Mouse (Mus musculus) E14TG2a.4 (cell line): ENCODE measurements at regions not wholly inside any gene's neighbourhood (a gene's known extent, or its start where the extent isn't known, plus 50 kb on each side); places are given as distances from the start of the nearest gene placed in this dataset.

ENCODE experiments used
- H3K27me3 ChIP-seq: 2 replicates; pipeline ENCODE4 v1.6.1; 2014; ENCODE audit warnings: low read length, control low read depth; ENCODE audit not compliant: insufficient read depth
- H3K36me3 ChIP-seq: 2 replicates; pipeline ENCODE4 v1.6.1; 2014; ENCODE audit warnings: low read length, control low read depth; ENCODE audit not compliant: insufficient read depth
- H3K4me1 ChIP-seq: replicated peaks from 2 replicates; pipeline ENCODE4 v1.6.1; 2014; ENCODE audit warnings: low read depth, low read length, control low read depth
- H3K4me3 ChIP-seq: replicated peaks from 2 replicates; pipeline ENCODE4 v1.5.1; 2014; ENCODE audit warnings: mild to moderate bottlenecking, low read length
- H3K9me3 ChIP-seq: 2 replicates; pipeline ENCODE4 v1.6.1; 2014; ENCODE audit warnings: low read length, control low read depth
- CTCF ChIP-seq: conservative IDR thresholded peaks from 2 replicates; pipeline ENCODE4 v1.5.1; 2014; ENCODE audit warnings: low read length
- NANOG ChIP-seq: IDR thresholded peaks from 2 replicates; pipeline ENCODE4 v1.6.1; 2014; ENCODE audit warnings: borderline replicate concordance, low read length, mixed read lengths
- POU5F1 ChIP-seq: IDR thresholded peaks from 2 replicates; pipeline ENCODE4 v1.6.1; 2014; ENCODE audit warnings: low read length, borderline replicate concordance

DNA sequence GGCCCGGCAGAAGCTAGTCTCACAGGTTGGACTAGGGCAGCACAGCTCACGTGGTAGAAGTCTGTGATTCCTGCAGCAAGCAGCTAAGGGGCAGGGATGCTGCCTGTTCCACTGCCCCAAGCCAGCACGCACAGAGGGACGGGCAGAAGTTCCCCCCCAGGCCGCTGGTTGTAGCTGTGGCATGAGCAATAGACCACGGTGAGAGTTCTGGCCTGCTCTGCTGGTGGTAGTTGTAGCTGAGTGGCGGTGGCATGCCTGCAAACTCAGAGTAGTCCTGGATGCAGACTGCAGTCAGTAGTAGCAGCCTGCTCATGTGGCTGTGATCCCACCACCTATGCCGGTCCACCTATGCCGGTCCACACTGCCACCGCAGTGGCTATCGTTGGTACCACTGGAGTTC is 71.5 kb upstream of the Rpl39l start:
- no peaks in the 10 kb centered on the region for H3K4me1 ChIP-seq
- 0 out of 2 replicates have a peak, but pooled peaks cover 2% of the 10 kb centered on the region for H3K27me3 ChIP-seq
- no peaks in the 10 kb centered on the region for H3K36me3 ChIP-seq
- no peak overlapping the region for H3K4me3 ChIP-seq
- TF ChIP-seq NANOG: no peak
- TF ChIP-seq POU5F1: no peak
- TF ChIP-seq CTCF: no peak
- H3K9me3 ChIP-seq: peaks cover 41% of the 10 kb centered on the region

DNA sequence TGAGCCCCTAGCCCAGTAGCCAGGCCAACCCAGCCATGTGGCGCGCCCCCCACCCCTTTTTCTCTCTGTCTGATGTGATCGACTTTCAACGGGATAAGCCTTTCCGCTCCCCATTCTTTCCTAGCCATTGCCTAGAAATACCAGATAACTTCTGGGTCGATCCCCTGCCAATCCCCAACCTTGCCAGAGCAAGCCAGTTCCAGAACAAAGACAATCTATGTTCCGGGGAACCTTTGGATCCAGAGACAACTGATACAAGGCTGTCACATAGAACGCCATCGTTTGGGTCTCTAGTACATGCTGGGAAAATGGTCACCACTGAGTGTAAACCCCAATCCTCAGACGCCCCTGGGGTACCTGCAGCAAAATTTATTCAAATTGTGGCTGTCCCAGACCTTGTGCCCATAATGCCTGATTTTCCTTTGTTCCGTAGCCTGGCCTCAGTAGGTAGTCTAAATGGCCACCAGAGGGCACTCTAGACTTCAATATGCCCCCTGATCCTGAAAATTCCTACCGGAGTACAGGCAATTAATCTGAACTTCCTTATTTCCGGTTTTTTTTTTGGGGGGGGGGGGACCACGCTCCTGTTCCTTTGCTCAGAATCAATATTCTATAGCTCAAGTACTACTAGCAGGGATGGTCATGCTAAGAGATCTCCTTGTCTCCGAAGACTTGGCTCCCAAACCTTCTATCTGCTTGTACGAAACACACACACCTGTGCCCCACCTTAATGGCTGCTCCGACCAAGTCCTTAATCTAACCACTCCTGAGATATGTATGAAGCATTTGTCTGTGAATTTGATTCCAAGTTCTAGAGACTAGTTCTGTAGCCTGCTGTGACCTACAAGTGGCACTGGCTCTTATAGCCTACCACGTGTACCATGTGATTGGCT is 81.3 kb upstream of the Rpl39l start:
- peaks cover 5% of the 10 kb centered on the region; the same call in 1 of the 2 replicates for H3K4me1 ChIP-seq
- no peaks in the 10 kb centered on the region for H3K9me3 ChIP-seq
- no peaks in the 10 kb centered on the region for H3K36me3 ChIP-seq
- no peaks in the 10 kb centered on the region for H3K27me3 ChIP-seq
- no peak overlapping the region for H3K4me3 ChIP-seq
- TF ChIP-seq POU5F1: no peak
- TF ChIP-seq NANOG: no peak
- TF ChIP-seq CTCF: peak; percentile 65

DNA sequence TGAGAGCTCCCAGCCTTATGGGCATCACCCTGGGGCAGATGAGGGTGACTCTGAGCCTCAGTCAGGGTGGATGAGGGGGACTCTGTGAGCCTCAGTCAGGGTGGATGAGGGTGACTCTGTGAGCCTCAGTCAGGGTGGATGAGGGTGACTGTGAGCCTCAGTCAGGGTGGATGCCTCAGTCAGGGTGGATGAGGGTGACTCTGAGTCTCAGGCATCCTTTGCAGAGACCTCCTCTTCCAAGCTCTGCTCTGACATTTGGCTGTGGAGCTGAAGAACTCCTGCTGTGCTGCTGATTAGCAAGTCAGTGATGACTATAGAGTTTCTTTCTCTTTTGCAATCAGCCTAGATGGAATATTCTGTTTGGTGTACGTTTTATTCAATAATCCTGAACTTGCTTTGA is 83.7 kb upstream of the Rpl39l start:
- Histone ChIP-seq H3K36me3 (no peaks in the 10 kb centered on the region), H3K4me1 (peaks cover 20% of the 10 kb centered on the region), H3K27me3 (peaks cover 8% of the 10 kb centered on the region; the same call in 1 of the 2 replicates), H3K9me3 (no peaks in the 10 kb centered on the region), H3K4me3 (no peak overlapping the region)
- TF ChIP-seq NANOG (no peak), POU5F1 (no peak), CTCF (no peak)

DNA sequence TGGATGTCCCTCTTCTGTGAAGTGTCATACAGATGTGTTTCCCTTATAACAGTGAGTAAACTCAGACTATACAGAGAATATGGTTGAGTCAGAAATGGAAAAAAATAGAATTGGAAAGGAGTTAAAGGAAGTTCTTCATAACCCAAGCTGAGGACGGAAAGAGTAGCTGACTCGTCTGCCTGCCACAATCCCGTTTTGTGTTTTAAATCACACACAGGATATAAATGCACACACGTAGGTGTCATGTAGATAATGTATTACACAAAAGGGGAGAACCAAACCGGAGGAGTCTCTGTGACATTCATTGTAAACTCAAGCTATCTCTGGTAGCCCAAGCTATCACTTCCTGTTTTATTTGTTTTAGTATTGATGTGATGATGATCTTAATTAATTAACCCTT is 84.6 kb upstream of the Rpl39l start:
- peaks cover 29% of the 10 kb centered on the region for H3K4me1 ChIP-seq
- TF ChIP-seq NANOG (no peak), CTCF (no peak), POU5F1 (no peak)
- H3K4me3 ChIP-seq: no peak overlapping the region

DNA sequence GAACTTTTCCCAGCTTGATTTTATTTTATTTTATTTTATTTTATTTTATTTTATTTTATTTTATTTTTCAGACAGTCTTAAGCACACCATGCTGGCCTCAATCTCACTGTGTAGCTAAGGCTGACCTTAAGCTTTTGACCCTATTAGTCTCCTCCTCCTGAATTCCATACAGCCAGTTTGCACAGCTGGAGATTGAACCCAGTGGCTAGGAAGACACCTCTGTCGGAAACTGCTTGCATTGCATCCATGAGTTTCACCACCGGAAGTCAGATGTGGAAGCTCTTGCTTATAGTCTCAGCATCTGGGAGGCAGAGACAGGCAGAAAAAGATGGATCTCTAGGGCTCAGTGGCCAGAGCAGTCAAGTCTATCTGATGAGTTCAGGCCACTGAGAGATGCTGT is 86.4 kb upstream of the Grin2a start:
- TF ChIP-seq POU5F1 (no peak), NANOG (no peak), CTCF (no peak)
- Histone ChIP-seq H3K36me3 (no peaks in the 10 kb centered on the region), H3K27me3 (peaks cover 8% of the 10 kb centered on the region; the same call in 1 of the 2 replicates), H3K9me3 (no peaks in the 10 kb centered on the region), H3K4me3 (peak overlapping the region; percentile 59), H3K4me1 (peaks cover 46% of the 10 kb centered on the region)

More for the DNA sequence above, 84.6 kb upstream of the Rpl39l start:
- H3K27me3 ChIP-seq: peaks cover 8% of the 10 kb centered on the region; the same call in 1 of the 2 replicates
- H3K36me3 ChIP-seq: no peaks in the 10 kb centered on the region
- H3K9me3 ChIP-seq: no peaks in the 10 kb centered on the region

DNA sequence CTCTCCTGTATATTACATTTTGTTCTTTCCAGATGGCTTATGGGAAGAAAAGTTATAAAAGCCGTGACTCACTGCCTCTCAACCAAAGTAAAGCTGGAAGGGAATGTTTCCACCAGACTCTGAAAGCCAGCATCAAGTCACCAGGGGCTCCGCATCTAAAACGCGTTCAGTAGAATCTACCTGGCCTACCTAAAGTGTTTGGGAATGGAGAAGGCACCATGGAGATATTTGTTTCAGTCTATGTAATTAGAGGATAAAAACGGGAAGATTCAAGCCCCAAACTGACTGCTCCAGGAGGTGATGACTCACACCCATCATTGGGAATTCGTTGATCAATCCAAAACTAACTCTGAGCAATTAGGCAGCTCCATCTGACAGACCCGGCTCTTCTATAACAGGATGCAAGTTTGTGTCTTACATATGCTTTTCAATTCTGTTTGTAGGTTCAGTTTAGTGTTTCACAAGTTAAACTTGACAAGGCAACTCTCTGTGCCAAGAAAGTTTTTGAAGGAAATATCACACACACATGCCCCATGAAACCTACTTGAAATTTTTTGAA is 84.8 kb upstream of the Grin2a start:
- no peak overlapping the region for H3K4me3 ChIP-seq
- no peaks in the 10 kb centered on the region for H3K9me3 ChIP-seq
- peaks cover 41% of the 10 kb centered on the region for H3K4me1 ChIP-seq
- no peak for TF ChIP-seq NANOG
- no peak for TF ChIP-seq CTCF
- TF ChIP-seq POU5F1: no peak
- no peaks in the 10 kb centered on the region for H3K36me3 ChIP-seq
- H3K27me3 ChIP-seq: peaks cover 8% of the 10 kb centered on the region; the same call in 1 of the 2 replicates

DNA sequence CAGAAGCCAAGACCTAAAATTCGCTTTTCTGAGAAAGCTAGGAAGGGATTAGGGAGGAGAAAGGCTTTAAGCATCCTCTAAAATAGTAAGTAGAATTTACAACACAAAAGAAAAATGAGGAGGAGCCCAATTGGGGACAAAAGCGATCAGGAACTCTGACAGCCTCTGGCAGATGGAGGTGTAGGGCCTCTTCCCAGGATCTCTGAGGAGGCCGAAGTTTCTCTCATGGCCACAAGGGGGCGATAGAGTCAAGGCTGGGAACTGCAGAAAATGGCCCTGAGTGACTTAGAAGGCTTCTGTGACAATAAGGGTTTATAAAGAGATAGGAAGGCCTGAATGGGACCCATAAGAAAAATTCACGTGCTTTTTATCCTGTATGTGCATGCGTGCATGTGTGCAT is 77.8 kb upstream of the Grin2a start:
- no peak for TF ChIP-seq POU5F1
- TF ChIP-seq NANOG: peak; percentile 57; the same call in 1 of the 2 replicates
- peak; percentile 97 for TF ChIP-seq CTCF
- Histone ChIP-seq H3K36me3 (no peaks in the 10 kb centered on the region), H3K4me1 (peaks cover 37% of the 10 kb centered on the region), H3K9me3 (no peaks in the 10 kb centered on the region), H3K4me3 (no peak overlapping the region), H3K27me3 (0 out of 2 replicates have a peak, but pooled peaks cover 2% of the 10 kb centered on the region)

DNA sequence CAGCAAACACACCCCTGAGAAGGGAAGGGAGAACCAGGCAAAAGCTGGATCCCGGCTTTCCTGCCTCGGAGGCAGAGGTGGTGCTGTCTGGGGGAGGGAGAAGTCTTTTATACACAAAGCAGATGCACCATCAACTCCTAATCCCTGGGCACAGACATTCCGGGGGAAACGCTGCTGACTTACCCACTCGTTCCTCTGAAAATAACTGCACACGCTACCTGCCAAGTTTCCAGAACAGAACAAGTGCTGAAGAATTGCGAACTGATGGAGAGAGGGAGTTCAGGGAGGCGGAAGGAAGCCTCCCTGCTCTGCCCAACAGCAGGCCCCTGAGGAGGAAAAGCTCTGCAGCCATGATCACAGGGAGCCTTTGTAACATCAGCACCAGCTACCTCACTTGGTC is 68.1 kb upstream of the Grin2a start:
- H3K27me3 ChIP-seq: peaks cover 29% of the 10 kb centered on the region
- peaks cover 12% of the 10 kb centered on the region; the same call in 1 of the 2 replicates for H3K4me1 ChIP-seq
- H3K9me3 ChIP-seq: no peaks in the 10 kb centered on the region
- no peak overlapping the region for H3K4me3 ChIP-seq
- TF ChIP-seq NANOG (no peak), POU5F1 (no peak), CTCF (no peak)
- H3K36me3 ChIP-seq: no peaks in the 10 kb centered on the region
